Mouse (Mus musculus): ENCODE data around the gene Gm30191.

Gene Gm30191

GRCm38 (mm10) chr4:134287575-134288025, 40.9 kb downstream of the Gm30191 start, which contains the start of gene Pdik1l:
Pdik1l (minus strand) TSS chr4:134287895.
- under 1% methylated on average over 43 of the region's 43 CpGs for WGBS

GRCm38 (mm10) chr4:134288397-134289256, 41.9 kb downstream of the Gm30191 start:
- 45% methylated on average over 11 of the region's 11 CpGs for WGBS

- WGBS = 18% methylated on average over 7 of the region's 7 CpGs
These were observed 45.3 kb downstream of the Gm30191 start for GRCm38 (mm10) chr4:134292067-134292466.

- 75% methylated on average over 18 of the region's 18 CpGs for WGBS
These were observed 46.4 kb downstream of the Gm30191 start for GRCm38 (mm10) chr4:134293061-134293691.

GRCm38 (mm10) chr4:134293692-134294163, 47.0 kb downstream of the Gm30191 start:
- 69% methylated on average over 9 of the region's 9 CpGs for WGBS

GRCm38 (mm10) chr4:134296096-134296495, 49.4 kb downstream of the Gm30191 start:
- WGBS = 90% methylated on average over 4 of the region's 4 CpGs

- WGBS = 91% methylated on average over 4 of the region's 4 CpGs
These were observed 49.8 kb downstream of the Gm30191 start for GRCm38 (mm10) chr4:134296523-134296922.

GRCm38 (mm10) chr4:134297369-134297768, 50.6 kb downstream of the Gm30191 start:
- WGBS = 88% methylated on average over 8 of the region's 8 CpGs

GRCm38 (mm10) chr4:134298626-134299497, 52.1 kb downstream of the Gm30191 start:
- 71% methylated on average over 19 of the region's 19 CpGs for WGBS

- 57% methylated on average over 4 of the region's 4 CpGs for whole genome bisulfite sequencing
These were observed 52.7 kb downstream of the Gm30191 start for GRCm38 (mm10) chr4:134299498-134299810.

All from cerebral cortex, adult 2 months (tissue).